Mouse (Mus musculus) liver, embryonic 14.5 days (tissue): Measurements from ENCODE around the gene Icos.

Experiments
- CTCF ChIP-seq: IDR thresholded peaks from 2 replicates; pipeline ENCODE4 v1.5.1; 2016; ENCODE audit warnings: antibody characterized with exemption, low read depth, control low read depth
- EP300 ChIP-seq: IDR thresholded peaks from 2 replicates; pipeline ENCODE4 v1.6.1; 2016; ENCODE audit warnings: antibody characterized with exemption, low read depth

DNA sequence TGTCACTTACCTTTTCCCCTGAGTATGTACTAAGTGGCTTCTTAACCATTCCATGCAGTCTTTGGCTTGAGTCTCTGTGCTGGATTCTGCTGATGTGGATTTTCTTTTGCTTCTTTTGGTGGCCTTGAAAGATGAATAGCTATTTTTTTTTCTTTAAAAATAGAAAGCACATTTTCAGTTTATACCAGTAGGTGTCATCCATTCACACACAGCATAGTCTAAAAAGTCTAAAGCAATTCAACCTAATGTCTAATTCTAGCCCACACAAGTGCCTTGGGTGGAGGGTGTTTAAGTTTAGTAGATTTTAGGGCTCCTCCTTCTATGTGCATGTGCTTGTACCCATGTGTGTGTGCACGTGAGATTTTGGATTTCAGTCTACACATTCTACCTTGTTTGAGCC lies 6.9 kb upstream of the Icos start:
- TF ChIP-seq EP300 (no peak), CTCF (no peak)
